Mouse (Mus musculus) c-Kit-positive CD71-positive TER-119-positive erythroid progenitor cells, embryonic 14.5 days (primary cell): ENCODE measurements around the gene 1110032F04Rik.
"Not testable (repeated sequence)": the region's sequence is repeated elsewhere in the genome, so short reads cannot be mapped to it uniquely, and the experiment has no call there.

Source experiments
- DNase-seq: peaks from one replicate; pipeline ENCODE4 v3.0.0-alpha.2; 2013; ENCODE audit warnings: low spot score

The 1110032F04Rik gene

DNA sequence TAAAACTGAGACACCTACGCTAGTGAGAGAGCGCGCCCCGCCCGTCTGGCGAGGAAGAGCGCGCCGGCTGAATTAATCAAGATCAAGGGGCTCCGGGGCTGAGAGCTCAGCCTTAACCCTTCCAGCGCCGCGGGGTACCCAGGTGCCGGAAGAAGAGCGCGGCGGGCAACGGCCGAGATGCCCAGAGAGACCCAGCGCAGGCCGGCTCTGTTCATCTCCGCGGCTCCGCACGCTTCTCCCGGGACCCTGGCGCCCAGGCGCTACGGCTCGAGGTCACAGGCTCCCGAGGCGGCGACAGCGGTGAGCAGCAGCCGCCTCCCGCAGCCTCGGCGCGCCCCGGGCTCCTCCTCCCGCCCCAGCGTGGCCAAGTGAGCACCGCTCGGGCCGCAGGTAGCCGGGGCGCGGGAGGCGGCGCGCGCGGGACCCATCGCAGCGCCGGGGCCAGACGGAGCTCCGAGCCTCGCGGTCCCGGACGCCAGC is at the start of gene 1110032F04Rik:
Gene 1110032F04Rik, plus strand, starts transcription at position 376 of the 480 bp plus-strand sequence.
- peak; percentile 17 for DNase-seq

DNA sequence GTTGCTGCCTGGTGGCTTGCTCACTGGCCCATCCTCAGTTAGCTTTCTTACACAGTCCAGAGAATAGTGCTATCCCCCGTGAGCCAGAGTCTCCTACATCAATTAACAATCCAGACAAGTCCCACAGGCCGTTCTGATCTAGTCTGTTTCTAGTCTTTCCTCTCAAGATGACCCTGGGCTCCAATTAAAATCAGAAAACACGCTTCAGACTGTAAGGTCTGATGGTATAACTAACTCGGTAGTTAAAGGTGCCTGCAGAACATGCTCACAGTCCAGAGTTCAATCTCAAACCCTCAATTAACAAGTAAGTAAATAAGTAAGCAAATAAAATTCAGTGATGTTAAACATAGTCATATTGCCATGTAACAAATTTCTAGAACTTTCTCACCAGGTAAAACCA is 48.0 kb upstream of the 1110032F04Rik start:
- no peak for DNase-seq

DNA sequence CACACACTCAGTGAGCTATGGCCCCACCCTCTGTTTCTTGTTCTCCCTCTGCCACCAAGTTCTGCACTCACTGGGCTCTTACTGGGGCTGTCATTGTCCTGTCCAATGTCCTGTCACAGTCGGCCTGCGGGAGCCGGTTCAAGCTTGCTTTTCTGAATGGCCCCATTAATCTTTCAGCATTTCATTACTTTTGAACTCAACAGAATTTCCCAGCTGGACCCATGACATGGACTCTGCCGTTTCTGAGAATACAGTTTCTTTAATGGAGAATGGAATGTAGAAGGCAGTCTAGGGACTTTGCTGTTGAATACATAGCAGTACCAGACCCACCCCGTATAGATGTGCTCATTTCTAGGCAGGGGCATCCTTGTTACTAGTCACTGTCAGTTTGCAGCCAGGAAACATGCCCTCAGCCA is 47.5 kb upstream of the 1110032F04Rik start:
- DNase-seq, result no peak

GRCm38 (mm10) chr3:68823876-68824764 is 45.3 kb upstream of the 1110032F04Rik start:
- no peak for DNase-seq

DNA sequence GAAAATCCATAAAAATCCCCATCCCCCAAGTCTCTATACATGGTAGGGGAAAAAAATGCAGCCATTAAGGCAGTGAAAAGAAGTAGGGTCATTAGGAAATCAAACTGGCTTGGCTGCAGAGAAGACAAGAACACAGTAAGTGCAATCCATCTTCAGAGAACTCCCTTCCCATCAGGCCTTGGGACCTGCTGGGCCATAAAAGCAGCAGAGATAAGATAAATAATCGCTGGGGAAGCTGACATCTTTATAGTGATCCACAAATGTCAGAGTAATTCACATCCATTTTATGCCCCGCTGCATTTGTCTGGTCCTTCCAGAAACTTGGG is 44.7 kb upstream of the 1110032F04Rik start:
- no peak for DNase-seq

DNA sequence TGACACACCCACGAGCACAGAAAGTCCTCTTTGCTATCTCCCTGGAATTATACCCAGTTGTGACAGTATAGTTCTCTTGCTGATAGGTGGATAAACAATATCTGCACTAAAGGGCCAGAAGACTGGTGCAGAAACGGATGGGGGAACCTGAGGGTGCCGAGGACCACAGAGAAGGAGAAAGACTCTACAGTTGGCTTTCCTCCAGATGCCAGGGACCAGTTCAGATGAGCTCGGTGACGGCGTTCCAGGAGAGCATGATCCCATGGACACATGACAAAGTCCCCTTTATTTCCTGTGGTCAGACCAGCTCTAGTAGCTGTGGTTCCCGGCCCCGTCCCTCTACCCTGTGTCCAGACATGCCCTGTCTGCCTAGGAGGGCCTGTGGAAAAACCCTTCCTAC is 44.2 kb upstream of the 1110032F04Rik start:
- no peak for DNase-seq

GRCm38 (mm10) chr3:68827671-68828070 is 41.7 kb upstream of the 1110032F04Rik start:
- no peak for DNase-seq

GRCm38 (mm10) chr3:68829944-68830343 is 39.4 kb upstream of the 1110032F04Rik start:
- no peak for DNase-seq

DNA sequence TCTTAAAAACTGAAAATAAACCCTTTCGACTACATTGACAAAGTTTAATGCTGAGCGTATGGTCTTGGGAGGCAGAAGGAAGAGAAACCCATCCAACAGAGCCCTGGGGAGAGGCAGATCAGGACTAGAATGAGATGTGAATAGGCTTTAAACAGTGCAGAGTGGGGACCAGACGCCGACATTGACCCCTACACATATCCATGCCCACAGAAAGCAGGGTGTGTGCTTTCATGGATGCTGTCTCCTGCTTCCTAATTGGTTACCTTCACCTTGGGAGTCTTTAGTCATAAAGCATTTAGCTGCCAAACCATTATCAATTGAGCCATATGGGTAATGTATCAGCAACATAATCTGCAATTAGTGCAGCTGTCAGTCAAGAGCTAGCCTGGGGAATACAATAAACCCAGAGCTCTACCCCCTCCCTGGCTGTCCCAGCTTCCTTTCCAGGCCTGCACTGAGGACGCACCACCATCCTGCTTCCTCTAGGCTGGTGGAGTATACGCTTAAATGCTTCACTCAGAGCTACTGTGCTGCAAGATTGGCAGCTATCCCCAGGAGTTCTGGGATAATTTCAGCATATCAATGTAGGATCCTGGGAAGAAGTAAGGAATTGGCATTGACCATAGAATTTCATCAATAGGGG is 32.4 kb upstream of the 1110032F04Rik start:
- DNase-seq, result no peak

- DNase-seq, result no peak
These were observed 29.2 kb upstream of the 1110032F04Rik start for GRCm38 (mm10) chr3:68840206-68840605.

- no peak for DNase-seq
These were observed 25.4 kb upstream of the 1110032F04Rik start for GRCm38 (mm10) chr3:68844025-68844424.

- DNase-seq, result no peak
These were observed 21.1 kb upstream of the 1110032F04Rik start for GRCm38 (mm10) chr3:68848323-68848722.

GRCm38 (mm10) chr3:68852414-68852813 is 17.0 kb upstream of the 1110032F04Rik start:
- no peak for DNase-seq

GRCm38 (mm10) chr3:68869691-68870567 is 543 bp downstream of the 1110032F04Rik start:
- no peak for DNase-seq

GRCm38 (mm10) chr3:68870568-68870950 is 1.2 kb downstream of the 1110032F04Rik start:
- DNase-seq, result no peak

DNA sequence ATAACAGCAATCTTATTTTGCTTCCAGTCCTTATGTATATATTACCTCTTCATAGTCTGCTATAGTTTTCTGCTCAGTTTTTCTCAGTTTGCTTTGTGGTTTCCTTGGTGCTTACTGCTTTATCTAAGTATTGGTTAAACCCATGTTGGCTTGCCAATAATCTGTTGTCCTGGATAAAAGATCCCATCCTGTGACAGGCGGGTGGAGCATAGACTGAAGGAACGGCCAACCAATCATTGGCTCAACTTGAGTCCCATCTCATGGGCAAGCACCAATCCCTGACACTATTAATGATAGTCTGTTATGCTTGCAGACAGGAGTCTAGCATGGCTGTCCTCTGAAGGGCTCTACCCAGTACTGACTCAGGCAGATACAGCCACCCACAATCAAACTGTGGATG is 4.7 kb downstream of the 1110032F04Rik start:
- no peak for DNase-seq

DNA sequence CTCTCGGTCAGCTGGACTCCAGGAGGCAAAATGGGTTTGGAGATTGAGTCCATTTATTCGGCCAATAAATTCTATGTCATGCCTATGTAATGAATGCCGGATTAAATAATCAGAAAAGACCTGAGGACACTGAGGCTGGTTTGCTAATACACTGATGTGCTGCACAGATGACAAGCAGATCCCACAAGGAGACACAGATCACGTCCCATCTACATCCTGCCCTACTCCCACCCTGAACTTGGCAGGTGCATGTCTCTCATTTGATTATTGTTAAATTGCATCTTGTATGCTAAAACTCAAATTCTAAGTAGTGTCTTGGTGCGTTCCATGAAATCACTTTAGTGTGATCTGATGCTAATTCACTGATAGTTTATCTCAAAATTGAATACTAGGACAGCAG is 17.5 kb downstream of the 1110032F04Rik start:
- no peak for DNase-seq

DNA sequence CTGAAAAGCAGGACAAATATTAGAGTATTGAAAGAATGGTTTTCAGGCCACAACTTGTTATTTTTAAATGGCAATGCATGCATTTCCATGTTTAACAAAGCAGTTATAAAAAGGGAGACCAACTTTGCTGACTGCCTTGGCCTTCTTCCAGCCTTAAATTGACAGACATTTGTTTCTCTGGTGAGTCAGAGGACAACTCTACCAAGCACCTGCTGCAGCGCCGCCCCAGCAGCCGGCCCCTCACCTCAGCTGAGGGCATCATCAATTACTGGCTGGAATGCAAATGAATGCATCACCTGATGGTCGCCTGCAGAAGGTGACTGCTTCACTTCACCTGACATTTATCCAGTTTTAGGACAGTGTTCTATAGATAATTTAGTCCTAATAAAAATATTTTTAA is 26.0 kb downstream of the 1110032F04Rik start:
- DNase-seq, result no peak

DNA sequence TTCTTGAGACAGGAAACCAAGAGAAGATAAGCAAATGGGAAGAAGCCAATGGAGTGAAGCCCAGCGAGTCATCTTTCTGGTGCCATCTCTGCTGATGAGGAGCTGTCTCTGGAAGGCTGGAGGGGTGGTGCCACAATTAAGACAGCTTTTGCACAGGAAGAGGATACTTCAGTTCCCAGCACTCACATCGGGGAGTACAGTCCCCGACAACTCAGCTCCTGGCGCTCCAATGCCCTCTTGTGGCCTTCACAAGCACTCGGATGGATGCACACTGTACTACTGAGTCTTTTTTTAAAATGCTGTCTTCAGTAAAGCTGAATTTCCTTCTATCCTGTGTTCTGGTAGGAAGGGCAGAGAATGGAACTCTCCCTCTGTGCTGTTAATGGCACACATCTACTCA is 27.8 kb downstream of the 1110032F04Rik start:
- DNase-seq, result no peak

DNA sequence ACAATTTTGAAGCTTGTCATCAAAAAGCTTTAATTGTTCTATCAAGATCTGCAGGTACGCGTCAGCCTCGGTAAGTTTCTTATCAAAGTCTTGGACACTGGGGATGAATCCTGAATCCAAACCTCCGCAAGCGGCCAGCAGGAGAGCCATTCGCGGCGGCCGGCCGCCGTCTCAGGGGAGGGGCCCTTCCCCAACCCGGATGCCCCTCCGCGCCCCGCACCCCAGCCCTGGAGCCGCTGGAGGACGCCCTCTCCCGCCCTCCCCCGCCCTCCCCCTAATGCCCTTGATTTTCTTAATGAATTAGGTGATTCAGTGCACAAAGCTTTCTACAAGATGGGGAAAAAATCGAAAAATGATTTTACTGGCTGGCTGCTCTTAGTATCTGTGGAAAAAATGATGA is 33.2 kb downstream of the 1110032F04Rik start:
- not testable (repeated sequence) for DNase-seq

- DNase-seq, result no peak
These were observed 35.8 kb downstream of the 1110032F04Rik start for GRCm38 (mm10) chr3:68904902-68905778.
